10 mouse cellular contexts compared by ENCODE assay signal in genomic region chr14:21115888-21116460, GRCm38 (mm10).
DNase-seq lines count a peak whose midpoint lies in the region; ATAC-seq and TF ChIP-seq lines count a peak whose summit lies in the region.
"Had no signal": no experiment of that assay in that cellular context is flagged by ENCODE, and none has a peak within 500 bp of the region (broad histone marks: within the 10 kb centered on the region; RNA-seq: fewer than 3 reads in every experiment).

No protein-coding gene starts in this region.

- H3K27me3 ChIP-seq in kidney, adult 2 months (replicated peaks; ENCODE audit: control insufficient read depth, insufficient read depth, low read length): no peaks in the 10 kb centered on the region
- H3K27me3 ChIP-seq in kidney, embryonic 15.5 days: no peaks in the 10 kb centered on the region
- H3K27me3 ChIP-seq in stomach, postnatal 0 days (ENCODE audit: control insufficient read depth, insufficient read depth, low read length): no peaks in the 10 kb centered on the region

- no peaks in the 10 kb centered on the region for H3K9me3 ChIP-seq in kidney, embryonic 15.5 days (replicated peaks)
- no peaks in the 10 kb centered on the region for H3K9me3 ChIP-seq in stomach, postnatal 0 days (ENCODE audit: control insufficient read depth, low read length)

- H3K4me1 ChIP-seq in kidney, adult 2 months (ENCODE audit: control insufficient read depth, insufficient read depth, low read length): no peaks in the 10 kb centered on the region; the same call in 1 of the 2 replicates
- no peaks in the 10 kb centered on the region for H3K4me1 ChIP-seq in kidney, embryonic 15.5 days
- no peaks in the 10 kb centered on the region for H3K4me1 ChIP-seq in stomach, postnatal 0 days (replicated peaks; ENCODE audit: control insufficient read depth, insufficient read depth)

- no peaks in the 10 kb centered on the region for H3K36me3 ChIP-seq in kidney, adult 2 months (ENCODE audit: control insufficient read depth, insufficient read depth, low read length)
- H3K36me3 ChIP-seq in kidney, embryonic 15.5 days: no peaks in the 10 kb centered on the region
- H3K36me3 ChIP-seq in stomach, postnatal 0 days (ENCODE audit: control insufficient read depth, insufficient read depth, low read length): no peaks in the 10 kb centered on the region

- peak; percentile 54 for DNase-seq in kidney, adult 2 months
- DNase-seq in Muller cell, postnatal 12 days (ENCODE audit: inconsistent ontology term): peak; percentile 36
- DNase-seq in c-Kit-positive CD71-negative TER-119-negative erythroid progenitor cells, embryonic 14.5 days (ENCODE audit: low read depth): peak; percentile 18
- peak; percentile 21 to 49 for DNase-seq in kidney, postnatal 4 days
- DNase-seq in stomach, postnatal 0 days (ENCODE audit: low spot score): no peak
- DNase-seq in spleen, adult 18-20 months: no peak
- no peak for DNase-seq in left cerebral cortex, adult 8-10 months (ENCODE audit: low spot score in 2 of 2)

- no peak overlapping the region for H3K27ac ChIP-seq in kidney, adult 2 months (ENCODE audit: insufficient read depth, low read depth, low read length)
- no peak overlapping the region for H3K27ac ChIP-seq in kidney, embryonic 15.5 days
- H3K27ac ChIP-seq in stomach, postnatal 0 days (replicated peaks): no peak overlapping the region
- H3K27ac ChIP-seq: macrophage had no signal

- no peak for TF ChIP-seq POLR2A in kidney, adult 2 months (IDR thresholded peaks at IDR 0.05; ENCODE audit: low read depth, low read length)

- peak; percentile 19; the same call in 1 of the 2 replicates for TF ChIP-seq CTCF in kidney, adult 2 months (conservative IDR thresholded peaks at IDR 0.05; ENCODE audit: insufficient read depth, insufficient read length, low read depth, low read length)
- peak; percentile 73 for TF ChIP-seq CTCF in stomach, postnatal 0 days (IDR thresholded peaks at IDR 0.05; ENCODE audit: low read depth)

- TF ChIP-seq EP300 in stomach, postnatal 0 days (optimal IDR thresholded peaks at IDR 0.05): no peak

- no peak overlapping the region for H3K4me2 ChIP-seq in kidney, embryonic 15.5 days
- no peak overlapping the region for H3K4me2 ChIP-seq in stomach, postnatal 0 days (replicated peaks; ENCODE audit: low read depth)

- H3K9ac ChIP-seq in kidney, embryonic 15.5 days: no peak overlapping the region
- H3K9ac ChIP-seq in stomach, postnatal 0 days (ENCODE audit: low read length): no peak overlapping the region

- WGBS in kidney, adult 2 months: 39% methylated on average over 3 of the region's 3 CpGs
- WGBS in kidney, embryonic 15.5 days: 52% methylated on average over 3 of the region's 3 CpGs
- 59% methylated on average over 3 of the region's 3 CpGs for WGBS in stomach, postnatal 0 days

- H3K4me3 ChIP-seq in kidney, adult 2 months (ENCODE audit: insufficient read depth, low read depth, low read length): no peak overlapping the region
- no peak overlapping the region for H3K4me3 ChIP-seq in kidney, embryonic 15.5 days (replicated peaks)
- no peak overlapping the region for H3K4me3 ChIP-seq in stomach, postnatal 0 days (ENCODE audit: low read depth, low read length)
- H3K4me3 ChIP-seq: erythroblast, embryonic 14.5 days had no signal

- ATAC-seq in kidney, embryonic 15.5 days (replicated peaks; ENCODE audit: low FRiP score): no peak
- ATAC-seq in stomach, postnatal 0 days (ENCODE audit: low FRiP score, low TSS enrichment): peak; percentile 36; the same call in 1 of the 2 replicates

Comparison
In these comparisons a context has a peak if more than half of its experiments do, and no peak if none do; other contexts are left out.
1. DNase-seq: peak in kidney, adult 2 months (single experiment), Muller cell, postnatal 12 days (single experiment), c-Kit-positive CD71-negative TER-119-negative erythroid progenitor cells, embryonic 14.5 days (single experiment) and kidney, postnatal 4 days (2 of 2); none in stomach, postnatal 0 days (single experiment), spleen, adult 18-20 months (0 of 2) and left cerebral cortex, adult 8-10 months (0 of 2).